Mouse (Mus musculus): ENCODE data around the gene Smdt1. TPM values are rescaled to one million over a fixed set of nuclear protein-coding genes. Genes with fewer than 3 reads are reported as not detected.

Smdt1 gene
- polyA plus RNA-seq, 1 experiment from 2014 or later: 322 TPM

Small RNA genes lying within 50 kb of the gene (microRNA-seq; reads per million reads assigned to microRNA genes)
- gene Mir7684 (ENCODE audit: borderline number of aligned reads): not detected

Other genes starting within 250 kb of the Smdt1 start
- gene Ccdc134, start 211.0 kb upstream of the Smdt1 start, polyA plus RNA-seq (2015; fragmentation: Nextera tagmentation; extraction: Ambion mirVana): 34.1 and 34.4 TPM in 2 replicates
- 152 and 161 TPM in 2 replicates for gene Srebf2, start 191.8 kb upstream of the Smdt1 start, polyA plus RNA-seq (2015; fragmentation: Nextera tagmentation; extraction: Ambion mirVana)
- gene Shisa8, start 126.1 kb upstream of the Smdt1 start, polyA plus RNA-seq (2015; fragmentation: Nextera tagmentation; extraction: Ambion mirVana): 0.15 and 0.26 TPM in 2 replicates
- gene Tnfrsf13c, start 114.6 kb upstream of the Smdt1 start, polyA plus RNA-seq (2015; fragmentation: Nextera tagmentation; extraction: Ambion mirVana): 0.22 and 0.49 TPM in 2 replicates
- gene Cenpm, start 94.2 kb upstream of the Smdt1 start, polyA plus RNA-seq (2015; fragmentation: Nextera tagmentation; extraction: Ambion mirVana): 59.3 and 61.5 TPM in 2 replicates
- gene 1500009C09Rik, start 86.6 kb upstream of the Smdt1 start, polyA plus RNA-seq (2015; fragmentation: Nextera tagmentation; extraction: Ambion mirVana): not detected in 2 replicates
- gene Sept3, start 64.1 kb upstream of the Smdt1 start, polyA plus RNA-seq (2015; fragmentation: Nextera tagmentation; extraction: Ambion mirVana): 0.90 and 1.1 TPM in 2 replicates
- 0.22 TPM in 1 of 2 replicates, not detected in the other for gene Wbp2nl, start 40.0 kb upstream of the Smdt1 start, polyA plus RNA-seq (2015; fragmentation: Nextera tagmentation; extraction: Ambion mirVana)
- gene Naga, start within 50 bp of the Smdt1 start, polyA plus RNA-seq (2015; fragmentation: Nextera tagmentation; extraction: Ambion mirVana): 35.9 and 38.4 TPM in 2 replicates
- gene Pheta2, start within 50 bp of the Smdt1 start, polyA plus RNA-seq (2015; fragmentation: Nextera tagmentation; extraction: Ambion mirVana): 12.5 and 14.2 TPM in 2 replicates
- 488 and 492 TPM in 2 replicates for gene Ndufa6, start 15.4 kb downstream of the Smdt1 start, polyA plus RNA-seq (2015; fragmentation: Nextera tagmentation; extraction: Ambion mirVana)
- 1.8 and 2.7 TPM in 2 replicates for gene Cyp2d22, start 41.3 kb downstream of the Smdt1 start, polyA plus RNA-seq (2015; fragmentation: Nextera tagmentation; extraction: Ambion mirVana)
- not detected in 2 replicates for gene Cyp2d11, start 55.1 kb downstream of the Smdt1 start, polyA plus RNA-seq (2015; fragmentation: Nextera tagmentation; extraction: Ambion mirVana)
- 0.10 TPM in 1 of 2 replicates, not detected in the other for gene Cyp2d10, start 68.2 kb downstream of the Smdt1 start, polyA plus RNA-seq (2015; fragmentation: Nextera tagmentation; extraction: Ambion mirVana)
- gene Cyp2d9, start 94.5 kb downstream of the Smdt1 start, polyA plus RNA-seq (2015; fragmentation: Nextera tagmentation; extraction: Ambion mirVana): not detected in 2 replicates
- 0.13 and 0.17 TPM in 2 replicates for gene Cyp2d12, start 216.1 kb downstream of the Smdt1 start, polyA plus RNA-seq (2015; fragmentation: Nextera tagmentation; extraction: Ambion mirVana)

Measured in thymus, postnatal 0 days (tissue).